Mouse (Mus musculus) liver, adult 2 months (tissue): ENCODE measurements around the gene Tubb5.
A peak's percentile ranks its signal among the peaks of the same experiment; 100 is the strongest.

Source experiments
- CTCF ChIP-seq: fragments of 200-500 bp; IDR thresholded peaks from 2 replicates; pipeline ENCODE4 v1.5.1; 2011; ENCODE audit warnings: low read depth, low read length, control low read depth
- POLR2A ChIP-seq: fragments of 200-500 bp; IDR thresholded peaks from 2 replicates; pipeline ENCODE4 v1.6.1; 2011; ENCODE audit warnings: low read length, control low read depth; ENCODE audit not compliant: insufficient read depth; ENCODE audit errors: extremely low read depth

DNA sequence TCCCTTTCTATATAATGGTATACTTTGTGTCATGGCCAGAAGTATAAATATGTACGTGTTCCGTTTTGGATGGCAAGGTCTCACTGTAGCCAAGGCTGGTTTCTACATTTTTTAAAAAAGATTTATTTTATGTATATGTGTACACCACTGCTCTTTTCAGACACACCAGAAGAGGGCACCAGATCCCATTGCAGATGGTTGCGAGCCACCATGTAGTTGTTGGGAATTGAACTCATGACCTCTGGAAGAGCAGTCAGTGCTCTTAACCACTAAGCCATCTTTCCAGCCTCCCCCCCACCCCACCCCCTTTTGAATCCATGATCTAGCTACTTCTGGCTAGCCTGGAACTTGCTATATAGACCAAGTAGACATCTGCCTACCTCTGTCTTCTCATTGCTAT lies 5.4 kb upstream of the Tubb5 start:
- TF ChIP-seq POLR2A, result no peak
- peak; percentile 16; the same call in 1 of the 2 replicates for TF ChIP-seq CTCF
